Comparison of ENCODE assay signal across 27 mouse cellular contexts in the genomic region with DNA sequence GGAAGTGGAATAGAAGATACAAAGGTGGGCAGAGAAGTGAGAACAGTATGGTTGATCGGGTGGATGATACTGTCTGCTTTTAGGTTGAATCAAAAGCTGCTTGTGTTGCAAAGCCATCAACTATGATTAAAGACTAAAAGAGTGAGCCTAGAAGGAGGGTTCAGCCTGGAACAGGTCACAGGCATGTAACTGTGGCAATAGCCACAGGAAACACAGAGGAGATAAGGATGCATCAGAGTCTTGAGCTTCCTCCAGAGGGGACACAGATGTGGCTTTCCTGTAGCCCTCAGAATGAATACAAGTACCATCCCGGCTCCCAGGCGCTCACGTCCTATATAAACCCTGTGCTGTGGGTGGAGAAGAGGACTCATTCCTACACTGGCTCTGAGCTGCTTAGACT.
DNase-seq lines count a peak whose midpoint lies in the region; ATAC-seq and TF ChIP-seq lines count a peak whose summit lies in the region.
"Had no signal": no experiment of that assay in that cellular context is flagged by ENCODE, and none has a peak within 500 bp of the region (broad histone marks: within the 10 kb centered on the region; RNA-seq: fewer than 3 reads in every experiment).

No protein-coding gene starts in this region.

- no peak for DNase-seq in frontal cortex, postnatal 36 days (ENCODE audit: low spot score in 2 of 2)
- no peak for DNase-seq in liver, embryonic 14.5 days (ENCODE audit: low read depth in 3 of 3, low spot score in 3 of 3)
- no peak for DNase-seq in liver
- DNase-seq in cerebellum, adult 9-10 months, result no peak
- DNase-seq in left cerebral cortex, adult 2 months (ENCODE audit: extremely low spot score in 1 of 2, low spot score in 2 of 2), result no peak
- DNase-seq: adrenal gland, postnatal 10 days; adrenal gland, postnatal 36 days; B cell, adult 2 months; cerebellum, adult 18-20 months; cerebellum, adult 9-11 months; cerebellum, postnatal 25 days; gastrocnemius, postnatal 10 days; gastrocnemius, postnatal 36 days; heart, adult 11 months; heart, postnatal 36 days had no signal

- 14% methylated on average over 4 of the region's 4 CpGs for WGBS in liver, embryonic 14.5 days (ENCODE audit: insufficient replicate concordance)

- no peak overlapping the region for H3K4me2 ChIP-seq in liver, embryonic 14.5 days (ENCODE audit: low read depth)
- H3K4me2 ChIP-seq: forebrain, embryonic 13.5 days; heart, embryonic 11.5 days; hindbrain, embryonic 13.5 days had no signal

- no peak for TF ChIP-seq EP300 in liver, embryonic 14.5 days (IDR thresholded peaks at IDR 0.05; ENCODE audit: low read depth)

- peaks cover 0 to 8% of the 10 kb centered on the region in 2 experiments; a peak in 1 of 4 replicates for H3K4me1 ChIP-seq in liver, embryonic 14.5 days (replicated peaks; ENCODE audit: control insufficient read depth in 2 of 2, insufficient read depth in 2 of 2, low read length in 1 of 2)
- H3K4me1 ChIP-seq: forebrain, embryonic 10.5 days; hindbrain, embryonic 10.5 days; hindbrain, embryonic 13.5 days had no signal

- no peak overlapping the region for H3K27ac ChIP-seq in liver, embryonic 14.5 days
- H3K27ac ChIP-seq in left cerebral cortex, adult 2 months, result no peak overlapping the region
- H3K27ac ChIP-seq: forebrain, embryonic 10.5 days; forebrain, embryonic 13.5 days; hindbrain, embryonic 10.5 days; hindbrain, embryonic 13.5 days had no signal

- ATAC-seq in frontal cortex, adult (ENCODE audit: low TSS enrichment), result peak; percentile 44; the same call in 1 of the 2 replicates
- ATAC-seq in liver, embryonic 14.5 days (ENCODE audit: insufficient read depth), result 0 out of 2 replicates have a peak, but pooled peaks have one; percentile 26
- peak; percentile 17; the same call in 1 of the 2 replicates for ATAC-seq in granulocyte monocyte progenitor cell, adult 5-6 weeks (replicated peaks; ENCODE audit: poor library complexity, severe bottlenecking)
- ATAC-seq: forebrain, embryonic 13.5 days; forebrain, embryonic 16.5 days; hindbrain, embryonic 16.5 days; Patski had no signal

- H3K36me3 ChIP-seq in liver, embryonic 14.5 days (replicated peaks; ENCODE audit: control insufficient read depth, insufficient read depth, low read depth), result no peaks in the 10 kb centered on the region
- H3K36me3 ChIP-seq: forebrain, embryonic 10.5 days; G1E; hindbrain, embryonic 10.5 days; hindbrain, embryonic 13.5 days had no signal

- no peaks in the 10 kb centered on the region for H3K27me3 ChIP-seq in liver, embryonic 14.5 days (ENCODE audit: control insufficient read depth, insufficient read depth, low read length)
- H3K27me3 ChIP-seq: CH12.LX; forebrain, embryonic 13.5 days; hindbrain, embryonic 13.5 days had no signal

- intact Hi-C loops in left cerebral cortex, adult 2 months (cut with DNase I), result loop anchor here (5.0 kb wide), 1 partner anchor 154 kb away; no protein-coding TSS in a partner anchor

- H3K4me3 ChIP-seq in liver, embryonic 14.5 days (ENCODE audit: insufficient read depth in 1 of 2, low read depth in 2 of 2, low read length in 2 of 2), result no peak overlapping the region
- no peak overlapping the region for H3K4me3 ChIP-seq in left cerebral cortex, adult 2 months
- H3K4me3 ChIP-seq: forebrain, embryonic 10.5 days; forebrain, embryonic 13.5 days; hindbrain, embryonic 10.5 days; hindbrain, embryonic 13.5 days had no signal

- no peaks in the 10 kb centered on the region for H3K9me3 ChIP-seq in liver, embryonic 14.5 days (ENCODE audit: control insufficient read depth, low read length)
- H3K9me3 ChIP-seq: forebrain, embryonic 10.5 days; forebrain, embryonic 13.5 days; hindbrain, embryonic 10.5 days; hindbrain, embryonic 13.5 days had no signal

- no peak for TF ChIP-seq CTCF in liver, embryonic 14.5 days (IDR thresholded peaks at IDR 0.05; ENCODE audit: low read depth)
- TF ChIP-seq CTCF in left cerebral cortex, adult 2 months (IDR thresholded peaks at IDR 0.05), result no peak

- no peak overlapping the region for H3K9ac ChIP-seq in liver, embryonic 14.5 days (replicated peaks)
- H3K9ac ChIP-seq: forebrain, embryonic 13.5 days; hindbrain, embryonic 13.5 days had no signal
